Mouse (Mus musculus) spleen, adult 2 months (tissue): ENCODE measurements around the gene Klhl13. TPM values are rescaled to one million over a fixed set of nuclear protein-coding genes. Genes with fewer than 3 reads are reported as not detected.
A peak's percentile ranks its signal among the peaks of the same experiment; 100 is the strongest.

Source experiments
- DNase-seq, 2 experiments: peaks; one replicate each; pipeline versions ENCODE4 v3.0.0 to v3.0.0-alpha.2; 2012 to 2021; ENCODE audit warnings: low spot score in 2 of 2, low read depth in 1 of 2
- H3K27ac ChIP-seq: fragments of 200-500 bp; 2 replicates; pipeline ENCODE4 v1.5.1; 2012; ENCODE audit warnings: low read length, inconsistent platforms; ENCODE audit not compliant: insufficient read depth
- H3K27me3 ChIP-seq: fragments of 200-500 bp; 2 replicates; pipeline ENCODE4 v1.6.1; 2012; ENCODE audit warnings: mild to moderate bottlenecking, moderate library complexity, low read length, inconsistent platforms; ENCODE audit not compliant: control insufficient read depth, insufficient read depth
- H3K36me3 ChIP-seq: fragments of 200-500 bp; 2 replicates; pipeline ENCODE4 v1.6.1; 2012; ENCODE audit warnings: mild to moderate bottlenecking, low read length, inconsistent platforms; ENCODE audit not compliant: control insufficient read depth, insufficient read depth
- H3K4me1 ChIP-seq: fragments of 200-500 bp; 2 replicates; pipeline ENCODE4 v1.6.1; 2011; ENCODE audit warnings: inconsistent platforms; ENCODE audit not compliant: control insufficient read depth, insufficient read depth, insufficient read length
- H3K4me3 ChIP-seq: fragments of 200-500 bp; 2 replicates; pipeline ENCODE4 v1.5.1; 2011; ENCODE audit warnings: mild to moderate bottlenecking, inconsistent platforms; ENCODE audit not compliant: insufficient read depth, insufficient read length; ENCODE audit errors: extremely low read depth
- CTCF ChIP-seq: fragments of 200-500 bp; IDR thresholded peaks from 2 replicates; pipeline ENCODE4 v1.5.1; 2011; ENCODE audit warnings: mild to moderate bottlenecking, inconsistent platforms; ENCODE audit not compliant: insufficient read depth, insufficient read length, insufficient replicate concordance; ENCODE audit errors: extremely low read depth
- POLR2A ChIP-seq: fragments of 200-500 bp; IDR thresholded peaks from 2 replicates; pipeline ENCODE4 v1.6.1; 2011; ENCODE audit warnings: low read depth, low read length, inconsistent platforms
- WGBS: fragments of 180-500 bp; shearing (Covaris S2); methylation state at CpG from one replicate; pipeline ENCODE4 v1.1.7; 2018; 5-methylcytosine and 5-hydroxymethylcytosine counted together
- polyA plus RNA-seq: library from polyadenylated mRNA; depleted of rRNA; stranded (reverse); fragments of >200 nt; gene quantifications from 2 replicates; pipeline ENCODE4 v1.2.3, GENCODE M21; 2012; rRNA removed

Klhl13 gene
- polyA plus RNA-seq = 1.4 and 1.6 TPM in 2 replicates

DNA sequence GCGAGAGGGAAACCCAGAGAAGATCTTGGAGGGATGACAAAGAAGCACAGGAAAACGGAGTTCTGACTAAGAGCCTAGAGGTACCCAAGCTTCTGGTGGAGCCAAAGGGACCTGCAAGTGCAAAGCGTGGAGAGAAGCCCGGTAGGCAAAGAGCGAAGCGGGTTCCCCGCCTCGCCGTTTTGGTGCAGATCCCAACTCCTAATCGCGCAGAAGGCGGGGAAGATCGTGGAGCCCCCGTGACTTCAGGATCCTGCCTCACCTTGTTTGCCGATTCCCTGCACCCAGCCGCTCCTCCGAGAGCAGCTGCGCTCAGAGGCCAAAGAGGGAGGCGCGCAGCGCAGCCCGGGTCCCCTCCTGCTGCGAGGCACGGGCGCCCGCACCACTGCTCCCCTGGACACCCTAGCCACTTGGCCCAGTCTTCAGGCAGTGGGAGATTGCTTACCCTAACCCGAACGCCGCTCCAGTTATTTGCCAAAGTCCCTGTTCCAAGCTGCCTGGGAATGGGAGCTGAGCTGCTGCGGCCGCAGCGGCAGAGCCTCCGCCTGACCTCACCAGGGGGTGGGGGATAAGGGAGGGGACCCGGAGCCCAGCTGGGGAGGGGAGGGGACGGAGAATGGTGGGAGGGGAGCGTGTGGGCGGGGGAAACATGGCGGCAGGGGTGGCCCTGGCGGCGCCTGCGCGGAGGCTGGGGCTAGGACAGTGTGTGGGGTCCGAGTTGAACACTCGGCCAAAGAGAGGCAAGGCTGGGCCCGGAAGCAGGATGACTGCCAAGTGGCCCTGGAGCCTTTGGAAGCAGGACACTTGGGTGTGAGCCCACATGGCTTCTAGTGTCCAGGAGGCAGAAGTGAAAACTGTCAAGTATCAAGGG is at the start of gene Klhl13:
Klhl13 (minus strand) TSS at position 569 of the 868 bp plus-strand sequence.
- WGBS = 18% methylated on average over 45 of the region's 45 CpGs
- Histone ChIP-seq H3K36me3 (no peaks in the 10 kb centered on the region), H3K27ac (0 out of 2 replicates have a peak within 1 kb of the TSS, but pooled peaks have one; percentile 9), H3K4me3 (peak within 1 kb of the TSS; percentile 36; the same call in 1 of the 2 replicates), H3K27me3 (no peaks in the 10 kb centered on the region), H3K4me1 (no peaks in the 10 kb centered on the region)
- TF ChIP-seq POLR2A (no peak), CTCF (no peak)
- peak in 1 of 2 experiments; percentile 2 for DNase-seq

DNA sequence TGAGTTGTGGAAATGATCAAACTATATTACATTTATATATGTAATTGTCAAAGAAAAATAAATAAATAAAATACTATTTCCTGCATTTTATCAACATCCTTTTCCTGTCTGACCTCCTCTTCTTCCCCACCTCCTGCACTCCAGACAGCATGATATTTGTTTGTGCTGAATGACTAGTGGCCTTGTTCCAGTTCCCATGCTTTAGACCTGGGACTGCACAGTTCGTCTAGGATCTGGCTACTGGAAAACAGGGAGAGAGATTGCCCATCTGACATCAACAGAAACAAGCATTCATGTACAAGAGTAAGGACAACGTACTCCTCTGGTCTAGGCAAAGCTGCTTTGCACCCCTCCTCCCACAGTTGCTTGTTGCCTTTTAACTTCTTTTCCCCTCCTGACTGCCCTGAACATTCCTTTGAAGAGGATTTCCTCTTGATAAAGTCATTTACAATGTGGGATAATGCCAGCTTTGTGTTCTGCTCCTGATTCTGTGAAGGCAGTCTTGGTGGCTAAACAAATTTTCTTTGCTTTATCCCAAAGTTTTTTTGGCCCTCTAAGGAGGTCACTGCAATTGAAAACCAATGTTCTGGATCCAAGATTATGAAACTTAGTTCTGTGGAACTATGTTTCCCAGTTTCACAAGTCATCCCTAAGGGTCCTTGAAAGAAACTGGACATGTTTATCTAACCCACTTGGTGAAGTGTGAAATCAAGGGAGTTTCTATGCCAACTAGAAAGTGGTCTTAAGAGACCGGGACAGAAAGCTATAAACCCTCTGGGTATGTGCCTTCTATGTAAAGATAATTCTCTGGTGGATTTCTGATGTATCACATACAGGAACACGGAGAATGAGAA is 44.6 kb upstream of the Klhl13 start:
- 67% methylated on average over 4 of the region's 4 CpGs for WGBS
- H3K4me1 ChIP-seq = no peaks in the 10 kb centered on the region

DNA sequence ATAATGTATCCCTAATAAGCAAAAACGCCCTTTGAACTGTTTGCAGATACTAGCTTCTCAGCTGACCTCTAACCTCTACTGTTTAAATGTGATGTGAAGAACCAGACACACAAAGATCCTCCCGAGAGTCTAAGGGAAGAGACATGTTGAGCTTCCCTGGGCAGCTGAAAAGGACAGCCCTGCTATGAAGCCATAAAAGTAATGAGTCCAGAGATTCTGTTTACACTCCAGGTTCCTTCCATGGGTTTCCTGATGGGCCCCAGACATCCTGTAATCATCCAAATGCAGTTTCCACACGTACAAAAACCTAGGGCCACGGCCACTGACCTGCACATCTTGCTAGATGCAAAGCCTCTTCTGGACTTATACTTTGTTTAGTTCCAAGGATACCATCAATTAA is 23.8 kb upstream of the Klhl13 start:
- Histone ChIP-seq H3K36me3 (no peaks in the 10 kb centered on the region), H3K4me1 (no peaks in the 10 kb centered on the region), H3K4me3 (no peak overlapping the region), H3K27me3 (no peaks in the 10 kb centered on the region), H3K27ac (no peak overlapping the region)
- TF ChIP-seq POLR2A = no peak
- TF ChIP-seq CTCF = no peak
- WGBS = 66% methylated on average over 4 of the region's 4 CpGs
- no peak for DNase-seq

More for the DNA sequence above, 44.6 kb upstream of the Klhl13 start:
- DNase-seq = no peak
- H3K36me3 ChIP-seq = no peaks in the 10 kb centered on the region
- H3K27me3 ChIP-seq = no peaks in the 10 kb centered on the region
- H3K27ac ChIP-seq = no peak overlapping the region
- no peak overlapping the region for H3K4me3 ChIP-seq
- TF ChIP-seq CTCF (no peak), POLR2A (no peak)

DNA sequence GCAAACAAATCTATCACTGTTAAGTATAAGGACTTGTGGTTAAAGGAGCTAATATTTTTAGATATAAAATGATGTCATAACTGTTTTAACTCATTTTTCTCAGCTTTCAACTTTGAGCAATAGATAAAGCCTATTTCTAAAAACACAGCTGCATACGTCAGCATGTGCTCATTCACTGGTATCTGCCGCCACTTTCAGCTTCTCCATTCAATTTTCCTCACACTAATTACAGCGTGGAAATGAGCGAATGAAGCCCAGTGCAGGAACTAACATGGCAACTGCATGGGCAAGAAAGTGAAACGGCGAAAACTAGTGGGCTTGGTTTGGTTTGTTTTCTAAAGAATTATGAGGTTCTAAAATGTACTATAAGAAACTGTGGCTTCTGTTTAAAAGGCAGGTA is 1.4 kb downstream of the Klhl13 start:
- Histone ChIP-seq H3K4me3 (no peak overlapping the region), H3K27ac (no peak overlapping the region), H3K27me3 (no peaks in the 10 kb centered on the region), H3K36me3 (no peaks in the 10 kb centered on the region), H3K4me1 (no peaks in the 10 kb centered on the region)
- DNase-seq = no peak
- no peak for TF ChIP-seq CTCF
- no peak for TF ChIP-seq POLR2A
- WGBS = 81% methylated on average over 6 of the region's 6 CpGs

DNA sequence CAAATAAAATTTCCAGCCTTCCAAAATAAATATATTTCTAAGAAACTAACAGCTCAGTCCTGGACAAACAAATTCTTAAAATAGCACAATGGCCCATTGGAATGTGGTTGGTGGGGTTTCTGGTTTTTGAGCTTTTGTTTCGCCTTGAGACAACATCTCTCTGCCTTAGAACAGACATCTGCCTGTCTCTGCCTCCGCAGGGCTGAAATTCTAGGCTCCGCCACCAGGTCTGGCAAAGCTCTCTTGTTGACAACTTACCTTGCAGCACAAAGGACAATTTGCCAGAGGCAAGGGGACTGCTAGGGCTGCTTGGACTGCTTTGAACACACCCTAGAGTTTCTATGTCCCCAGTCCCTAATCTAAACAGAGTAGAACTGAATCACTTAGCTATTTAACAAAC is 4.4 kb downstream of the Klhl13 start:
- DNase-seq = no peak
- TF ChIP-seq POLR2A (no peak), CTCF (no peak)
- no peaks in the 10 kb centered on the region for H3K27me3 ChIP-seq
- H3K4me1 ChIP-seq = no peaks in the 10 kb centered on the region
- H3K27ac ChIP-seq = no peak overlapping the region
- H3K36me3 ChIP-seq = no peaks in the 10 kb centered on the region
- no peak overlapping the region for H3K4me3 ChIP-seq
- 85% methylated on average over 3 of the region's 3 CpGs for WGBS

DNA sequence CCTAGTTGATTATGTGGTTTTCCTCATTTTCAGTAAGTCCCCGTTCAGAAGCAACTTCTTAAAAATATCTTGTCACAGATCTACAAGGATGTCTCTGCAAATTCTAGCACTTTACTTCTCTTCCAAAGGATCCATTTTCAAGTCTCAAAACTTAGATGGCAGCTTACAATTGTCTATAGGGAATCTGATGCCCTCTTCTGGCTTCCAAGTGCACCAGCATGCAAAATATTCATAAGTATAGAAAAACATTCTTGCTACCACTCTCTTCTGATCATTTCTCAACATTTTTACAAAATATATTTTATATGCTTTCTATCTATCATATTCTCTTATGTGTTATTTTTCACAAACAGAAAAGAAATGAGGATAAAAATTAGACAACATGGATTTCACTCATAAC is 14.8 kb downstream of the Klhl13 start:
- no peak overlapping the region for H3K4me3 ChIP-seq
- no peak for TF ChIP-seq POLR2A
- no peak for TF ChIP-seq CTCF
- no peaks in the 10 kb centered on the region for H3K36me3 ChIP-seq
- no peak for DNase-seq
- no peaks in the 10 kb centered on the region for H3K27me3 ChIP-seq
- no peak overlapping the region for H3K27ac ChIP-seq
- H3K4me1 ChIP-seq = no peaks in the 10 kb centered on the region
- 75% methylated on average over 1 of the region's 1 CpGs for WGBS

DNA sequence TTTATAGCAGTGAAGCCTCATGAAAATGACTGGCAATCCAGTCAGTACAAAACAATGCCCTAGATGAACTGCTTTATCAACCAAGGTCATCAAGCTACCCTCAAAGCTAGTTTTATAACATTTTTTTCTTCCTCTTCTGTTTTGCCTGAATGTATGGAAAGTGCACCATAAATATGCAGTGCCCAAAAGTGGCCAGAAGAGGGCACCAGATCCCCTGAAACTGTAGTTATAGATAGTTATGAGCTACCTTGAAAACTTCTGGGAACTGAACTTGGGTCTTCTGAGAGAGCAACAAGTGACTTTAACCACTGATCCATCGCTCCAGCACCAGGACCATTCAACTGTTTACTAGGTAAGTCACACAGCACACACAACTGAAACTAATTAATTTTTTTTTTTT is 36.8 kb downstream of the Klhl13 start:
- WGBS = 67% methylated on average over 1 of the region's 1 CpGs
- TF ChIP-seq POLR2A = no peak
- no peak for TF ChIP-seq CTCF
- no peaks in the 10 kb centered on the region for H3K4me1 ChIP-seq
- H3K4me3 ChIP-seq = no peak overlapping the region
- H3K27me3 ChIP-seq = no peaks in the 10 kb centered on the region
- no peak overlapping the region for H3K27ac ChIP-seq
- H3K36me3 ChIP-seq = no peaks in the 10 kb centered on the region
- DNase-seq = no peak
